Mouse (Mus musculus) CD4-positive, CD25-positive, alpha-beta regulatory T cell, adult 4 months (primary cell): ENCODE data around the gene Mtx3. TPM values are rescaled to one million over a fixed set of nuclear protein-coding genes. Genes with fewer than 3 reads are reported as not detected.

Experiments
- ATAC-seq: one replicate; pipeline ENCODE4 v1.8.0; 2017
- polyA plus RNA-seq, 2 experiments: library from polyadenylated mRNA; unstranded; fragments of 100-300 nt; shearing (Covaris generic); gene quantifications; one replicate each; pipeline ENCODE4 v1.2.1; 2017

The Mtx3 gene
- polyA plus RNA-seq, 2 experiments from 2014 or later: 3.1 to 3.3 TPM

GRCm38 (mm10) chr13:92884206-92884605 lies 39.6 kb downstream of the Mtx3 start:
- no peak for ATAC-seq

GRCm38 (mm10) chr13:92884930-92885329 lies 40.4 kb downstream of the Mtx3 start:
- no peak for ATAC-seq

- no peak for ATAC-seq
Observed at GRCm38 (mm10) chr13:92899087-92899486, 54.5 kb downstream of the Mtx3 start.

GRCm38 (mm10) chr13:92903291-92903690 lies 58.7 kb downstream of the Mtx3 start:
- ATAC-seq: no peak

- no peak for ATAC-seq
Observed at GRCm38 (mm10) chr13:92905944-92906343, 61.4 kb downstream of the Mtx3 start.

- no peak for ATAC-seq
Observed at GRCm38 (mm10) chr13:92907366-92907765, 62.8 kb downstream of the Mtx3 start.

Other genes starting within 250 kb of the Mtx3 start
- gene Serinc5, start 233.7 kb upstream of the Mtx3 start, polyA plus RNA-seq: 10 to 100 TPM in 1 of 2 experiments, 1 to 10 TPM in 1; 9.2 to 11.7 TPM
- not detected for gene Thbs4, start 49.9 kb upstream of the Mtx3 start, polyA plus RNA-seq